ENCODE assay signal across 8 mouse cellular contexts in genomic region chr12:58212261-58212923, GRCm38 (mm10). TPM values are rescaled to one million over a fixed set of nuclear protein-coding genes. Genes with fewer than 3 reads are reported as not detected.
DNase-seq lines count a peak whose midpoint lies in the region; ATAC-seq and TF ChIP-seq lines count a peak whose summit lies in the region.

No protein-coding gene starts in this region.

- TF ChIP-seq CTCF in lung, postnatal 0 days (IDR thresholded peaks at IDR 0.05) = 0 out of 2 replicates have a peak, but pooled peaks have one; percentile 11

- no peak overlapping the region for H3K9ac ChIP-seq in lung, postnatal 0 days (replicated peaks; ENCODE audit: low read depth)

- peak overlapping the region; percentile 35 for H3K4me3 ChIP-seq in lung, postnatal 0 days (ENCODE audit: low read depth, low read length)

- H3K4me1 ChIP-seq in lung, postnatal 0 days (ENCODE audit: insufficient read depth, low read depth, low read length) = peaks cover 20% of the 10 kb centered on the region

- peak; percentile 9 to 11 for DNase-seq in cerebellum, postnatal 14 days
- DNase-seq in cerebellum, postnatal 36 days = no peak
- peak; percentile 26 for DNase-seq in Muller cell, postnatal 12 days (ENCODE audit: inconsistent ontology term)
- DNase-seq in frontal cortex, postnatal 10 days (ENCODE audit: low spot score in 2 of 2) = peak; percentile 21 to 57
- DNase-seq in kidney, postnatal 4 days = peak; percentile 46 to 63
- peak; percentile 4 for DNase-seq in lung, postnatal 0 days (ENCODE audit: low spot score)
- DNase-seq in right cerebral cortex, postnatal 4 days = peak; percentile 49
- no peak for DNase-seq in urinary bladder, postnatal 14 days (ENCODE audit: low spot score)

- under 1% methylated on average over 38 of the region's 39 CpGs for WGBS in lung, postnatal 0 days

- TF ChIP-seq EP300 in lung, postnatal 0 days (IDR thresholded peaks at IDR 0.05) = no peak

- H3K4me2 ChIP-seq in lung, postnatal 0 days (replicated peaks; ENCODE audit: low read depth, low read length) = peak overlapping the region; percentile 59

- H3K27ac ChIP-seq in lung, postnatal 0 days (ENCODE audit: low read length) = no peak overlapping the region

- peaks cover 27% of the 10 kb centered on the region for H3K27me3 ChIP-seq in lung, postnatal 0 days (replicated peaks; ENCODE audit: insufficient read depth, low read length)

- H3K9me3 ChIP-seq in lung, postnatal 0 days (ENCODE audit: low read length) = no peaks in the 10 kb centered on the region

- H3K36me3 ChIP-seq in lung, postnatal 0 days (ENCODE audit: insufficient read depth, low read length) = no peaks in the 10 kb centered on the region

- 0 out of 2 replicates have a peak, but pooled peaks have one; percentile 11 for ATAC-seq in lung, postnatal 0 days

RNA-seq across cellular contexts. Expression of gene Sstr1, which starts 0.8 kb away (rescaled TPM):
- polyA plus RNA-seq in lung, postnatal 0 days (2015; fragmentation: Nextera tagmentation; extraction: Ambion mirVana) = 0.11 TPM in 1 of 2 replicates, not detected in the other

RNA-seq across cellular contexts. Expression of gene Clec14a, which starts 56.7 kb away (rescaled TPM):
- 80.9 and 83.5 TPM in 2 replicates for polyA plus RNA-seq in lung, postnatal 0 days (2015; fragmentation: Nextera tagmentation; extraction: Ambion mirVana)

Comparison
In these comparisons a context has a peak if more than half of its experiments do, and no peak if none do; other contexts are left out.
1. DNase-seq: peak in cerebellum, postnatal 14 days (2 of 2), Muller cell, postnatal 12 days (single experiment), frontal cortex, postnatal 10 days (2 of 2), kidney, postnatal 4 days (2 of 2), lung, postnatal 0 days (single experiment) and right cerebral cortex, postnatal 4 days (single experiment); none in cerebellum, postnatal 36 days (0 of 2) and urinary bladder, postnatal 14 days (single experiment).